Mouse (Mus musculus): ENCODE data around the gene Bloc1s4. TPM values are rescaled to one million over a fixed set of nuclear protein-coding genes. Genes with fewer than 3 reads are reported as not detected.
A peak's percentile ranks its signal among the peaks of the same experiment; 100 is the strongest.

Bloc1s4 gene
- total and polyA plus RNA-seq, 3 experiments = 20.9 to 23.3 (median 21.2) TPM

GRCm38 (mm10) chr5:36739829-36740228 lies 8.6 kb downstream of the Bloc1s4 start:
- Histone ChIP-seq H3K36me3 (replicated peaks in 1 of 2; ENCODE audit: control insufficient read depth in 1 of 2, insufficient read depth in 1 of 2, low read length in 1 of 2) (peaks cover 0 to 4% of the 10 kb centered on the region in 2 experiments), H3K9ac (ENCODE audit: insufficient read depth, low read depth) (no peak overlapping the region), H3K27me3 (replicated peaks) (peaks cover 7% of the 10 kb centered on the region), H3K4me1 (ENCODE audit: control insufficient read depth in 1 of 2, insufficient read depth in 2 of 2) (peaks cover 5 to 8% of the 10 kb centered on the region in 2 experiments), H3K79me2 (replicated peaks; ENCODE audit: control insufficient read depth, extremely low read depth, insufficient read depth, poor library complexity, severe bottlenecking) (no peaks in the 10 kb centered on the region), H3K27ac (ENCODE audit: insufficient read depth, low read depth) (no peak overlapping the region), H3K4me2 (ENCODE audit: insufficient read depth, low read depth, poor library complexity, severe bottlenecking) (no peak overlapping the region), H3K4me3 (replicated peaks in 1 of 3; ENCODE audit: low read depth in 2 of 3, low read length in 2 of 3, poor library complexity in 1 of 3) (no peak overlapping the region), H3K9me3 (replicated peaks; ENCODE audit: low read length) (no peaks in the 10 kb centered on the region)
- TF ChIP-seq ZC3H11A (IDR thresholded peaks at IDR 0.05; ENCODE audit: low read depth, low read length) (peak; percentile 58), RAD21 (IDR thresholded peaks at IDR 0.05; ENCODE audit: low read depth, low read length) (peak; percentile 83), CTCF (conservative IDR thresholded peaks at IDR 0.05 in 1 of 2, IDR thresholded peaks at IDR 0.05 in 1 of 2; ENCODE audit: low read depth in 2 of 2, low read length in 2 of 2) (peak; percentile 35 to 80; a peak in 3 of 4 replicates), JUN (IDR thresholded peaks at IDR 0.05; ENCODE audit: insufficient read depth, low read depth, low read length) (no peak), JUND (conservative IDR thresholded peaks at IDR 0.05; ENCODE audit: low read depth, low read length) (no peak), SMC3 (IDR thresholded peaks at IDR 0.05; ENCODE audit: low read depth, low read length) (peak; percentile 89), GABPA (IDR thresholded peaks at IDR 0.05; ENCODE audit: insufficient replicate concordance, low read depth, low read length) (no peak), ZMIZ1 (IDR thresholded peaks at IDR 0.05; ENCODE audit: low read depth, low read length) (no peak)
- no peak for DNase-seq (ENCODE audit: extremely low read depth)
- dilution Hi-C loops (cut with MboI; ENCODE audit: extremely low pct_ligation_motif_present, extremely low pct_unique_long_range_greater_than_20kb, low sequenced_read_pairs) = no loop called here
- in situ Hi-C loops (cut with MboI; ENCODE audit: low pct_ligation_motif_present, low pct_unique_long_range_greater_than_20kb, low sequenced_read_pairs) = loop anchor here (5.0 kb wide), 2 partner anchors 138 to 258 kb away; partner anchors contain the start of genes Ccdc96 and Tada2b

- dilution Hi-C loops (cut with MboI; ENCODE audit: extremely low pct_ligation_motif_present, extremely low pct_unique_long_range_greater_than_20kb, low sequenced_read_pairs) (no loop called here), in situ Hi-C loops (cut with MboI; ENCODE audit: low pct_ligation_motif_present, low pct_unique_long_range_greater_than_20kb, low sequenced_read_pairs) (no loop called here)
- Histone ChIP-seq H3K27ac (ENCODE audit: insufficient read depth, low read depth) (no peak overlapping the region), H3K79me2 (replicated peaks; ENCODE audit: control insufficient read depth, extremely low read depth, insufficient read depth, poor library complexity, severe bottlenecking) (no peaks in the 10 kb centered on the region), H3K9me3 (replicated peaks; ENCODE audit: low read length) (no peaks in the 10 kb centered on the region), H3K9ac (ENCODE audit: insufficient read depth, low read depth) (no peak overlapping the region), H3K4me2 (ENCODE audit: insufficient read depth, low read depth, poor library complexity, severe bottlenecking) (no peak overlapping the region), H3K4me3 (replicated peaks in 1 of 3; ENCODE audit: low read depth in 2 of 3, low read length in 2 of 3, poor library complexity in 1 of 3) (no peak overlapping the region), H3K27me3 (replicated peaks) (peaks cover 7% of the 10 kb centered on the region), H3K4me1 (ENCODE audit: control insufficient read depth in 1 of 2, insufficient read depth in 2 of 2) (peaks cover 5 to 8% of the 10 kb centered on the region in 2 experiments), H3K36me3 (replicated peaks in 1 of 2; ENCODE audit: control insufficient read depth in 1 of 2, insufficient read depth in 1 of 2, low read length in 1 of 2) (no peaks in the 10 kb centered on the region)
- no peak for DNase-seq (ENCODE audit: extremely low read depth)
- no peak for TF ChIP-seq CTCF (conservative IDR thresholded peaks at IDR 0.05 in 1 of 2, IDR thresholded peaks at IDR 0.05 in 1 of 2; ENCODE audit: low read depth in 2 of 2, low read length in 2 of 2)
- TF ChIP-seq ZKSCAN1 (IDR thresholded peaks at IDR 0.05; ENCODE audit: borderline replicate concordance, low read depth, low read length) = no peak
- TF ChIP-seq HCFC1 (IDR thresholded peaks at IDR 0.05; ENCODE audit: low read depth, low read length) = no peak
- no peak for TF ChIP-seq MAX (IDR thresholded peaks at IDR 0.05; ENCODE audit: low read length)
These were observed 9.4 kb downstream of the Bloc1s4 start for GRCm38 (mm10) chr5:36738799-36739615.

DNA sequence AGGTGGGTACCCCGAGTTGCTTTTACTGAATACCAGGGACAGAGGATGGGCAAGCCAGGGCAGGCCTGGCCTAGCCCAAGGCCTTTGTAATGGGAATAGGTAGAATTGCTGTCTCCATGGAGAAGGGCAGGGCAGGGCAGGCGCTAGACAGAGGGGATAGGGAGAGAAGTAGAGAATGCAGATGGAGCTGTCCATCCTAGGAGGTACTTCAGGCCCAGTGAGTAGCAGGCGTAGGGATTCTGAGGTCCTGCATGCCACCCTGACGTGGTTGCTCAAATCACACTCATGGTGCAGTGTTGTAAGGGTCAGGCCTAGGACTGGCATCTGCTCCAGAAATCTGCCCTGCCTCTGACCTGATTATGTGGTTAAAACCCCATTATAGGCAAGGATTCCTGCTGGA lies 10.7 kb downstream of the Bloc1s4 start:
- dilution Hi-C loops (cut with MboI; ENCODE audit: extremely low pct_ligation_motif_present, extremely low pct_unique_long_range_greater_than_20kb, low sequenced_read_pairs) (no loop called here), in situ Hi-C loops (cut with MboI; ENCODE audit: low pct_ligation_motif_present, low pct_unique_long_range_greater_than_20kb, low sequenced_read_pairs) (no loop called here)
- Histone ChIP-seq H3K36me3 (replicated peaks in 1 of 2; ENCODE audit: control insufficient read depth in 1 of 2, insufficient read depth in 1 of 2, low read length in 1 of 2) (no peaks in the 10 kb centered on the region), H3K4me2 (ENCODE audit: insufficient read depth, low read depth, poor library complexity, severe bottlenecking) (no peak overlapping the region), H3K9ac (ENCODE audit: insufficient read depth, low read depth) (no peak overlapping the region), H3K79me2 (replicated peaks; ENCODE audit: control insufficient read depth, extremely low read depth, insufficient read depth, poor library complexity, severe bottlenecking) (no peaks in the 10 kb centered on the region), H3K9me3 (replicated peaks; ENCODE audit: low read length) (no peaks in the 10 kb centered on the region), H3K4me3 (replicated peaks in 1 of 3; ENCODE audit: low read depth in 2 of 3, low read length in 2 of 3, poor library complexity in 1 of 3) (no peak overlapping the region), H3K4me1 (ENCODE audit: control insufficient read depth in 1 of 2, insufficient read depth in 2 of 2) (peaks cover 5 to 8% of the 10 kb centered on the region in 2 experiments), H3K27me3 (replicated peaks) (peaks cover 8% of the 10 kb centered on the region), H3K27ac (ENCODE audit: insufficient read depth, low read depth) (no peak overlapping the region)
- TF ChIP-seq SIN3A (IDR thresholded peaks at IDR 0.05; ENCODE audit: low read length) = no peak
- no peak for TF ChIP-seq CHD2 (IDR thresholded peaks at IDR 0.05; ENCODE audit: low read length)
- TF ChIP-seq EP300 (IDR thresholded peaks at IDR 0.05; ENCODE audit: low read length) = no peak
- no peak for TF ChIP-seq KAT2A (IDR thresholded peaks at IDR 0.05; ENCODE audit: insufficient replicate concordance, low read length)
- no peak for TF ChIP-seq MAZ (IDR thresholded peaks at IDR 0.05; ENCODE audit: low read depth, low read length)
- no peak for TF ChIP-seq RAD21 (IDR thresholded peaks at IDR 0.05; ENCODE audit: low read depth, low read length)
- no peak for TF ChIP-seq CHD1 (IDR thresholded peaks at IDR 0.05; ENCODE audit: low read depth, low read length)
- no peak for TF ChIP-seq MAFK (IDR thresholded peaks at IDR 0.05; ENCODE audit: insufficient replicate concordance, low read length)
- TF ChIP-seq MXI1 (IDR thresholded peaks at IDR 0.05; ENCODE audit: low read depth, low read length) = no peak
- TF ChIP-seq TBP (conservative IDR thresholded peaks at IDR 0.05; ENCODE audit: low read depth, low read length) = no peak
- no peak for TF ChIP-seq POLR2AphosphoS2 (IDR thresholded peaks at IDR 0.05; ENCODE audit: low read depth, low read length)
- TF ChIP-seq USF1 (IDR thresholded peaks at IDR 0.05; ENCODE audit: low read depth, low read length) = no peak
- TF ChIP-seq GABPA (IDR thresholded peaks at IDR 0.05; ENCODE audit: insufficient replicate concordance, low read depth, low read length) = no peak
- no peak for TF ChIP-seq ETS1 (conservative IDR thresholded peaks at IDR 0.05; ENCODE audit: low read depth, low read length)
- DNase-seq (ENCODE audit: extremely low read depth) = no peak
